Mouse (Mus musculus) CD4-positive, CD25-positive, alpha-beta regulatory T cell (primary cell): ENCODE measurements around the gene Sgpp2. TPM values are rescaled to one million over a fixed set of nuclear protein-coding genes. Genes with fewer than 3 reads are reported as not detected.

Source experiments
- polyA plus RNA-seq: library from polyadenylated mRNA; unstranded; fragments of 100-300 nt; shearing (Covaris generic); gene quantifications from one replicate; pipeline ENCODE4 v1.2.1, GENCODE M21; 2017

Sgpp2 gene
- 0.50 TPM for polyA plus RNA-seq

GRCm38 (mm10) chr1:78310021-78310752 is at the start of gene Sgpp2:
Gene Sgpp2 (plus strand): TSS chr1:78310345.

Other genes with a start within 250 kb of the Sgpp2 start
- gene Pax3, start 113.2 kb upstream of the Sgpp2 start, polyA plus RNA-seq: 0.05 TPM
- gene Farsb, start 178.6 kb downstream of the Sgpp2 start, polyA plus RNA-seq: 101 TPM
- gene Mogat1, start 200.6 kb downstream of the Sgpp2 start, polyA plus RNA-seq: not detected
- not detected for gene BC035947, start 201.8 kb downstream of the Sgpp2 start, polyA plus RNA-seq